Mouse (Mus musculus): ENCODE measurements around the gene Cherp. TPM values are rescaled to one million over a fixed set of nuclear protein-coding genes. Genes with fewer than 3 reads are reported as not detected.

Gene Cherp
- total and polyA plus RNA-seq, 3 experiments = 21.1 to 106 (median 78.0) TPM

GRCm38 (mm10) chr8:72496217-72496616 is 21.2 kb upstream of the Cherp start:
- no peaks in the 10 kb centered on the region for H3K27me3 ChIP-seq (ENCODE audit: control insufficient read depth in 1 of 2, insufficient read depth in 2 of 2, low read length in 2 of 2)
- H3K4me3 ChIP-seq (ENCODE audit: control insufficient read depth in 1 of 2, insufficient read depth in 1 of 2, low read depth in 2 of 2, low read length in 2 of 2) = no peak overlapping the region
- no peaks in the 10 kb centered on the region for H3K9me3 ChIP-seq (replicated peaks; ENCODE audit: insufficient read depth, low read length)
- no peak overlapping the region for H3K27ac ChIP-seq (ENCODE audit: control insufficient read depth, low read depth, low read length)
- DNase-seq (ENCODE audit: low read depth, low spot score) = no peak
- H3K36me3 ChIP-seq (ENCODE audit: control insufficient read depth in 1 of 2, insufficient read depth in 2 of 2, low read length in 2 of 2) = peaks cover 4 to 7% of the 10 kb centered on the region in 2 experiments; a peak in 3 of 4 replicates
- TF ChIP-seq MXI1 (IDR thresholded peaks at IDR 0.05; ENCODE audit: low read depth, low read length) (no peak), GATA1 (IDR thresholded peaks at IDR 0.05; ENCODE audit: low read depth, low read length) (no peak), ZKSCAN1 (IDR thresholded peaks at IDR 0.05; ENCODE audit: low read depth, low read length) (no peak), ZC3H11A (IDR thresholded peaks at IDR 0.05; ENCODE audit: low read depth, low read length) (no peak), RAD21 (IDR thresholded peaks at IDR 0.05; ENCODE audit: low read depth, low read length) (no peak), ELF1 (IDR thresholded peaks at IDR 0.05; ENCODE audit: low read depth, low read length) (no peak)
- H3K79me2 ChIP-seq (ENCODE audit: control insufficient read depth, insufficient read depth, low read length, poor library complexity) = peaks cover 33% of the 10 kb centered on the region
- no peak overlapping the region for H3K9ac ChIP-seq (ENCODE audit: control insufficient read depth, low read depth, low read length, poor library complexity, severe bottlenecking)
- H3K4me1 ChIP-seq (ENCODE audit: control insufficient read depth in 1 of 2, insufficient read depth in 2 of 2, low read length in 2 of 2) = peaks cover 0 to 10% of the 10 kb centered on the region in 2 experiments; a peak in 1 of 4 replicates

GRCm38 (mm10) chr8:72495411-72496111 is 20.5 kb upstream of the Cherp start:
- Histone ChIP-seq H3K27ac (ENCODE audit: control insufficient read depth, low read depth, low read length) (no peak overlapping the region), H3K9me3 (replicated peaks; ENCODE audit: insufficient read depth, low read length) (no peaks in the 10 kb centered on the region), H3K4me3 (ENCODE audit: control insufficient read depth in 1 of 2, insufficient read depth in 1 of 2, low read depth in 2 of 2, low read length in 2 of 2) (no peak overlapping the region), H3K9ac (ENCODE audit: control insufficient read depth, low read depth, low read length, poor library complexity, severe bottlenecking) (no peak overlapping the region), H3K4me1 (ENCODE audit: control insufficient read depth in 1 of 2, insufficient read depth in 2 of 2, low read length in 2 of 2) (peaks cover 0 to 12% of the 10 kb centered on the region in 2 experiments; a peak in 1 of 4 replicates), H3K27me3 (ENCODE audit: control insufficient read depth in 1 of 2, insufficient read depth in 2 of 2, low read length in 2 of 2) (no peaks in the 10 kb centered on the region), H3K79me2 (ENCODE audit: control insufficient read depth, insufficient read depth, low read length, poor library complexity) (peaks cover 32% of the 10 kb centered on the region), H3K36me3 (ENCODE audit: control insufficient read depth in 1 of 2, insufficient read depth in 2 of 2, low read length in 2 of 2) (peaks cover 4 to 7% of the 10 kb centered on the region in 2 experiments; a peak in 3 of 4 replicates)
- DNase-seq (ENCODE audit: low read depth, low spot score) = no peak
- no peak for TF ChIP-seq TBP (IDR thresholded peaks at IDR 0.05; ENCODE audit: low read depth, low read length)
- TF ChIP-seq NRF1 (IDR thresholded peaks at IDR 0.05; ENCODE audit: insufficient read depth, low read depth, low read length, poor library complexity, severe bottlenecking) = no peak
- no peak for TF ChIP-seq BHLHE40 (IDR thresholded peaks at IDR 0.05; ENCODE audit: borderline replicate concordance, low read depth, low read length)
- no peak for TF ChIP-seq POLR2A (IDR thresholded peaks at IDR 0.05; ENCODE audit: control insufficient read depth in 1 of 2, insufficient read depth in 1 of 2, low read depth in 1 of 2, low read length in 2 of 2, poor library complexity in 1 of 2)
- no peak for TF ChIP-seq POLR2AphosphoS5 (IDR thresholded peaks at IDR 0.05; ENCODE audit: borderline replicate concordance, low read depth, low read length)
- no peak for TF ChIP-seq USF2 (IDR thresholded peaks at IDR 0.05; ENCODE audit: borderline replicate concordance in 1 of 2, insufficient read depth in 1 of 2, low read depth in 1 of 2, low read length in 2 of 2)
- TF ChIP-seq GABPA (IDR thresholded peaks at IDR 0.05; ENCODE audit: low read depth, low read length) = no peak
- no peak for TF ChIP-seq POLR2AphosphoS2 (IDR thresholded peaks at IDR 0.05; ENCODE audit: low read length)

Data from MEL (cell line).